Mouse (Mus musculus): ENCODE measurements around the gene Tada2a. TPM values are rescaled to one million over a fixed set of nuclear protein-coding genes. Genes with fewer than 3 reads are reported as not detected.
A peak's percentile ranks its signal among the peaks of the same experiment; 100 is the strongest.

The Tada2a gene
- 31.6 and 32.4 TPM in 2 replicates for polyA plus RNA-seq (2015; fragmentation: Nextera tagmentation; extraction: Ambion mirVana)

DNA sequence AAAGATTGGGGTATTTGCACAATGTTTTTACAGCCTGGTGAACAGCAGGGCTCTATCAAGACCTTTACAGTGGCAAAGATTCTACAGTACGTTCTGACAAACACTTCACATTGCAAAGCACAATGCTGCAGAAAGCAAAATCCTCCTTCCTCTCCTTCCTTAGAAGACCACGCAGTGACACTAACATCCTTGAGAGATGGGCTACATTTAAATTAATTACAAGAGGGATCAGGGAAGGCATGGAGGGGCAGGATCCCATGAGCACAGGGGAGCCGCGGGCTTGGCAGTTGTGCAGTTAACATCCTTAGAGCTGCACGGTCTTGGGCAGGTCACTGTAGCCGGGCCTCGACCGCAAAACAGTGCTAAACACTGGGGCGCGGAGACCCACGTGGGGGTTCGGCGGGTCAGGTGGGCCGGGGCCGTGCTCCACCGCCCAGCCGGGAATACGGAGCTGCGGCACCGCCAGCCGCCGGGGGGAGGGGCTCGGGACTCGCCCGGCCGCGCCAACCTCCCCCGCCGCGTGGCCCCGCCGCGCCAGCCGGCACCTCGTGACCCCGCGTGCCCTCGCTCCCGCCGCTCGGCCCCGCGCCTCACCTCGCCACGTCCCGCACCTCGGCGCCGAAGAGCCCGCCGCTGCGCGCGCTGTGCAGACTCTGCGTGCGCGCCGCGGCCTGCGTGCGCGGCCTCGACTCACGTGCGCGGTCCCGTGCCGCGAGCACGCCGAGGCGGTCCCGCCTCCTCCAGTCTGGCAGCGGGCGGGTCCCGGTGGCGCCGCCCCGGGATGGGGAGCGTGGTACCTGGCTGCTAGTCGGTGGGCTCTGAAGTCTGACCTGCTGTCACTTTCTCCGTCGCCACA, at the start of gene Tada2a, which contains the start of gene Acaca:
Gene Tada2a, minus strand, starts transcription at position 658 of the 856 bp plus-strand sequence.
Gene Acaca, plus strand, starts transcription at position 730 of the 856 bp plus-strand sequence.
- Histone ChIP-seq H3K9ac (ENCODE audit: low read length) (peak within 1 kb of the TSS; percentile 89), H3K4me3 (ENCODE audit: low read length) (peak within 1 kb of the TSS; percentile 73), H3K27me3 (ENCODE audit: control insufficient read depth, insufficient read depth, low read depth, low read length) (no peaks in the 10 kb centered on the region), H3K36me3 (ENCODE audit: control insufficient read depth, insufficient read depth, low read length) (peaks cover 12% of the 10 kb centered on the region), H3K4me1 (replicated peaks; ENCODE audit: control insufficient read depth, insufficient read depth, low read length) (peaks cover 6% of the 10 kb centered on the region; the same call in 1 of the 2 replicates), H3K27ac (ENCODE audit: low read length) (peak within 1 kb of the TSS; percentile 34; the same call in 1 of the 2 replicates), H3K9me3 (ENCODE audit: control insufficient read depth, low read length) (no peaks in the 10 kb centered on the region), H3K4me2 (ENCODE audit: low read depth, low read length) (peak within 1 kb of the TSS; percentile 72)
- WGBS, result under 1% methylated on average over 55 of the region's 83 CpGs
- ATAC-seq (ENCODE audit: low read depth), result peak; percentile 94

DNA sequence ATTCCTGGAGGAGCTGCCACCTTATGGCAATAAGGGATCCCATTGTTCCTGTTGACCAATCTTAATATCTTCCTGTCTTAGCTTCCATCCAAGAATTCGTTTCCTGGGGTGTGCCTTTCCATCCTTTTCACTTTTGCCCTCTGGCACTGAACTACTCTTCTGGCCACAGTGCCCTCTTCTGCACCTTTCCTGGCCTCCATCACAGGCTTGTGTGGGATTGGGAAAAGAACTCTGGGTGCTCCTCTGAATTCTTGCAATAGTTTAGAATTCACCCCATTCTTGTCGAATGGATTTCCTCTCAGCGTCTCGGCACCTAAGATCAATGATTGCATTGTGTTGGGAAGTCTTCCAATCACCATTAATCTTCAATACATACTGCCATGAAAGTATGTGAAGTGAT, 49.2 kb upstream of the Tada2a start:
- peak overlapping the region; percentile 91 for H3K4me3 ChIP-seq (ENCODE audit: low read length)
- H3K4me2 ChIP-seq (ENCODE audit: low read depth, low read length), result peak overlapping the region; percentile 84
- H3K9ac ChIP-seq (ENCODE audit: low read length), result peak overlapping the region; percentile 8; the same call in 1 of the 2 replicates
- peaks cover 14% of the 10 kb centered on the region for H3K4me1 ChIP-seq (replicated peaks; ENCODE audit: control insufficient read depth, insufficient read depth, low read length)
- H3K36me3 ChIP-seq (ENCODE audit: control insufficient read depth, insufficient read depth, low read length), result no peaks in the 10 kb centered on the region
- H3K27me3 ChIP-seq (ENCODE audit: control insufficient read depth, insufficient read depth, low read depth, low read length), result no peaks in the 10 kb centered on the region
- H3K9me3 ChIP-seq (ENCODE audit: control insufficient read depth, low read length), result no peaks in the 10 kb centered on the region
- no peak overlapping the region for H3K27ac ChIP-seq (ENCODE audit: low read length)
- ATAC-seq (ENCODE audit: low read depth), result no peak
- WGBS, result 17% methylated on average over 4 of the region's 4 CpGs

DNA sequence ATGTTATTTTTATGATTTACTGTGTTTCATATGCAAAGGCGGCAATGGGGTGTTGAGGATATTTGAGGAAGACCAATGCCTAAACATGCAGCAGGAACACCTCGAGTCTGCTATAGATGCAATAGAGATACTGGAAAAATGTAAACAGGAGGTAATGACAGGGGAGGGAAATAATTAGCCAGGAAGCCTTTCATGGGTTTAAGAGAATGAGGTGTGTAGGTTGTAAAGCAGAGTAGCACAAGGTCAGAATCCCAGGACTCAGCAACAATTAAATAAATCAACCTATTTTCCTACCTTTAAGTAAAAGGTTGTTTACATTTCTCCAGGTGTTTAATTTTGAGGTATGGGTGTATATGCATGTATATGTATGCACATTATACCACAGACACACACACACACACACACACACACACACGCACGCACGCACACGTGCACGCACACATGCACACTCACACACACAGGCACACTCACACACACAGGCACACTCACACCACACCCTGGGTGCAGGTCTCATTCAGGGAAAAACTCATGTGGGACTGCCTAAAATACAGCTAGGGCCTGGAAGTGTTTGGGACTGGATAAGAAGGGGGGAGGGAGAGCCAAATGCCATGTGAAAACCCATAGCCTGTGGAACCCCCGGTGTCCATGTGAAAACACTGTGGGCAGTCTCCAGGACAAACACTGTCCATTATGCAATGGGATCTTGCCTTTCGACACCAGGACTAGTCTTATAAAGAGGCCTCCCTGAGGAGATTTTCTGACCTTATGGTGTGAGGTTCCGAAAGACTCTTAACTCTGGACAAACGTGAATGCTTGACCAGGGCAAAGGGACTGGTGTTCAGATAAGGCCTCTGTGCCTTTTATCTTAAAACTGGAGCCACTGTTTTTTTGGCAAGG, 43.4 kb upstream of the Tada2a start:
- WGBS, result 65% methylated on average over 11 of the region's 11 CpGs
- Histone ChIP-seq H3K4me3 (ENCODE audit: low read length) (no peak overlapping the region), H3K27ac (ENCODE audit: low read length) (no peak overlapping the region), H3K4me2 (ENCODE audit: low read depth, low read length) (no peak overlapping the region), H3K9me3 (ENCODE audit: control insufficient read depth, low read length) (no peaks in the 10 kb centered on the region), H3K4me1 (replicated peaks; ENCODE audit: control insufficient read depth, insufficient read depth, low read length) (no peaks in the 10 kb centered on the region), H3K36me3 (ENCODE audit: control insufficient read depth, insufficient read depth, low read length) (no peaks in the 10 kb centered on the region), H3K9ac (ENCODE audit: low read length) (no peak overlapping the region), H3K27me3 (ENCODE audit: control insufficient read depth, insufficient read depth, low read depth, low read length) (no peaks in the 10 kb centered on the region)
- no peak for ATAC-seq (ENCODE audit: low read depth)

DNA sequence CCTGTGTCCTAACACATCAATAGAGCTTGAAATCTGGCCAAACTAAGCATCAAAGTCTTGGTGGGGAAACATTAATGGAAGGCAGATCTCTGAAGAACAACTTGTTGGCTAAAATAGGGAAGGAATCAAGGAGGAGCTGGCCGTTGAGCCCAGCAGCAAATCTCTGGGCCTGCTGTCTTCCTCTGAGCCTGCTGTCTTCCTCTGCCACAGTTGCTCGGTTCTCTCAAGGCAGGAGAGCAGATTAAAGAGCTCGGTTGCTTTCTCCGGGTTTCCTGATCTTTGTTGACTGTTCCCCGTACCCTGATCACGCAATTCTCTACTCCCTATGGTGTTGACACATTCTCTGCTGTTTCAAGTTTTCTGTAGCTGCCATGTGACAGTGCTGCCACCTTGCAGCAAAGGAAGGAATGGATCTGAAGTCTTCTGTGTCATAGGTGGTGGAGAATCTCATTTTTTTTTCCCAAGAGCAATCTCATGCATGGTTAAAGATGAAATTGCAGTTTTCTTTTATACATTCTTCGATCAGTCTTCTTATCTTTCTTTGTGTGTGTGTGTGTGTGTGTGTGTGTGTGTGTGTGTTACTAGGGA, 39.4 kb upstream of the Tada2a start:
- WGBS, result 19% methylated on average over 7 of the region's 7 CpGs
- no peak overlapping the region for H3K27ac ChIP-seq (ENCODE audit: low read length)
- H3K9me3 ChIP-seq (ENCODE audit: control insufficient read depth, low read length), result no peaks in the 10 kb centered on the region
- no peaks in the 10 kb centered on the region for H3K36me3 ChIP-seq (ENCODE audit: control insufficient read depth, insufficient read depth, low read length)
- no peak overlapping the region for H3K4me3 ChIP-seq (ENCODE audit: low read length)
- peak overlapping the region; percentile 42 for H3K4me2 ChIP-seq (ENCODE audit: low read depth, low read length)
- ATAC-seq (ENCODE audit: low read depth), result peak; percentile 67; the same call in 1 of the 2 replicates
- no peaks in the 10 kb centered on the region for H3K27me3 ChIP-seq (ENCODE audit: control insufficient read depth, insufficient read depth, low read depth, low read length)
- peak overlapping the region; percentile 50; the same call in 1 of the 2 replicates for H3K9ac ChIP-seq (ENCODE audit: low read length)
- H3K4me1 ChIP-seq (replicated peaks; ENCODE audit: control insufficient read depth, insufficient read depth, low read length), result no peaks in the 10 kb centered on the region

DNA sequence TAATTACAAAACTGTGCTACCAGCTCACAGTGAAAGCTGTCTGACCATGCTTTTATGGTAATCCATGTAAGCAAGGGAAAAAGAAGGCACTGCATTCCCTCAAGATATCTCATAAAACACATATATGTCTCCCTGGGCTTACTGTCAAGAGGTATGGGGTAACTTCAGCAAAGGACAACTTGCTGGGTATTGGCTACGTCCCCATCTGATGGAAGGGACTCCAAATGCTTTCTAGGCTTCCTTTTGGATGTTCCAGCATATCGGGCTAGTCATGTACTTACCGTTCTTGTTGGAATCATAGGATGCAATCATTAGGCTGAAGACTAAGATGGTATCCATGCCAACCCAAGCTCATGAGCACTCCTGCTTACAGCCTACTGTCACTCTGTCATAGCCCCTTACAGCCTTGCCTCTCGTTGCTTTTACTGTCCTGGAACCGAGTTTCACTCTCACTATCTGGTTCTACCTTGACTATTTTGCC, 37.7 kb upstream of the Tada2a start, which contains the start of gene Gm11437:
Gene Gm11437, minus strand, starts transcription at position 431 of the 481 bp plus-strand sequence.
- no peak for ATAC-seq (ENCODE audit: low read depth)
- no peak within 1 kb of the TSS for H3K27ac ChIP-seq (ENCODE audit: low read length)
- H3K9ac ChIP-seq (ENCODE audit: low read length), result no peak within 1 kb of the TSS
- no peaks in the 10 kb centered on the region for H3K27me3 ChIP-seq (ENCODE audit: control insufficient read depth, insufficient read depth, low read depth, low read length)
- H3K36me3 ChIP-seq (ENCODE audit: control insufficient read depth, insufficient read depth, low read length), result no peaks in the 10 kb centered on the region
- H3K4me2 ChIP-seq (ENCODE audit: low read depth, low read length), result no peak within 1 kb of the TSS
- no peak within 1 kb of the TSS for H3K4me3 ChIP-seq (ENCODE audit: low read length)
- no peaks in the 10 kb centered on the region for H3K4me1 ChIP-seq (replicated peaks; ENCODE audit: control insufficient read depth, insufficient read depth, low read length)
- H3K9me3 ChIP-seq (ENCODE audit: control insufficient read depth, low read length), result no peaks in the 10 kb centered on the region
- 81% methylated on average over 5 of the region's 5 CpGs for WGBS

DNA sequence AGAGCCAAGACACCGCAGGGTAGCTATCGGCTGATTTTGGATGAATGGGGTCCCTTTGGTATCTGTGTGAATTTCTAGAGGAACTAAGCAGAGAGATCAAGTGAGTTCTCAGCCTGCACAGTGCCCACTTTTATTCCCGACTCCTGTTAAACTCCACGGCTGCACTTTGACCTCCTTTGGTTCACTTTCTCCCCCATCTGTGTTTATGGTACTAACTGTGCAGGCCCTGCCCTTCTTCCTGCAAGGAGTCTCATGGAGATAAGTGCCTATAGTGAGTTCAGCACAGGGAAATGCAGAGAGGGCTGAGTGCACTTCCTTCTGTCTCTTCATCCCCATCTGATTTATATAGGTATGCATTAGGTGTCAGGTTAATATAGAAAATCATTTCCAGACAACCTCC, 35.2 kb upstream of the Tada2a start:
- WGBS, result 49% methylated on average over 4 of the region's 4 CpGs
- ATAC-seq (ENCODE audit: low read depth), result no peak
- Histone ChIP-seq H3K36me3 (ENCODE audit: control insufficient read depth, insufficient read depth, low read length) (no peaks in the 10 kb centered on the region), H3K4me1 (replicated peaks; ENCODE audit: control insufficient read depth, insufficient read depth, low read length) (no peaks in the 10 kb centered on the region), H3K9me3 (ENCODE audit: control insufficient read depth, low read length) (no peaks in the 10 kb centered on the region), H3K27ac (ENCODE audit: low read length) (no peak overlapping the region), H3K4me3 (ENCODE audit: low read length) (no peak overlapping the region), H3K9ac (ENCODE audit: low read length) (no peak overlapping the region), H3K4me2 (ENCODE audit: low read depth, low read length) (no peak overlapping the region), H3K27me3 (ENCODE audit: control insufficient read depth, insufficient read depth, low read depth, low read length) (no peaks in the 10 kb centered on the region)

DNA sequence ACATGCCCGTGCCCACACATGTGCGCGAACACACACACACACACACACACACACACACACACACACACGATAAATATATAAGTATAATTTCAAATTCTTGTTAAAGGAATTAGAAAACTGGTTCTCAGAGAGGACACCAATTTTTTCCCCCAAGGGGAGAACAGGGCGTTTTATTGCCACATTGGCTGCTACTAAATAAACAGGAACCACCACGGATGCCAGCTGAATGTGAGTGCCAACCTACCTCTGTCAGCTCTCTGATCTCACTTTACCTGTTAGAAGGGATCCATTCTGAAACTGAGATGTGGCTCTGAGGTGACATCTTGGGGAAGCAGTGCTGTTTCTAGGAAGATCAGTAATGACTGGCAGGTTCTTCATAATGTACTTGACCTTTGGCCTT, 34.7 kb upstream of the Tada2a start:
- Histone ChIP-seq H3K27me3 (ENCODE audit: control insufficient read depth, insufficient read depth, low read depth, low read length) (no peaks in the 10 kb centered on the region), H3K9me3 (ENCODE audit: control insufficient read depth, low read length) (no peaks in the 10 kb centered on the region), H3K4me3 (ENCODE audit: low read length) (no peak overlapping the region), H3K27ac (ENCODE audit: low read length) (no peak overlapping the region), H3K4me2 (ENCODE audit: low read depth, low read length) (no peak overlapping the region), H3K9ac (ENCODE audit: low read length) (no peak overlapping the region), H3K4me1 (replicated peaks; ENCODE audit: control insufficient read depth, insufficient read depth, low read length) (no peaks in the 10 kb centered on the region), H3K36me3 (ENCODE audit: control insufficient read depth, insufficient read depth, low read length) (no peaks in the 10 kb centered on the region)
- 79% methylated on average over 6 of the region's 6 CpGs for WGBS
- no peak for ATAC-seq (ENCODE audit: low read depth)

DNA sequence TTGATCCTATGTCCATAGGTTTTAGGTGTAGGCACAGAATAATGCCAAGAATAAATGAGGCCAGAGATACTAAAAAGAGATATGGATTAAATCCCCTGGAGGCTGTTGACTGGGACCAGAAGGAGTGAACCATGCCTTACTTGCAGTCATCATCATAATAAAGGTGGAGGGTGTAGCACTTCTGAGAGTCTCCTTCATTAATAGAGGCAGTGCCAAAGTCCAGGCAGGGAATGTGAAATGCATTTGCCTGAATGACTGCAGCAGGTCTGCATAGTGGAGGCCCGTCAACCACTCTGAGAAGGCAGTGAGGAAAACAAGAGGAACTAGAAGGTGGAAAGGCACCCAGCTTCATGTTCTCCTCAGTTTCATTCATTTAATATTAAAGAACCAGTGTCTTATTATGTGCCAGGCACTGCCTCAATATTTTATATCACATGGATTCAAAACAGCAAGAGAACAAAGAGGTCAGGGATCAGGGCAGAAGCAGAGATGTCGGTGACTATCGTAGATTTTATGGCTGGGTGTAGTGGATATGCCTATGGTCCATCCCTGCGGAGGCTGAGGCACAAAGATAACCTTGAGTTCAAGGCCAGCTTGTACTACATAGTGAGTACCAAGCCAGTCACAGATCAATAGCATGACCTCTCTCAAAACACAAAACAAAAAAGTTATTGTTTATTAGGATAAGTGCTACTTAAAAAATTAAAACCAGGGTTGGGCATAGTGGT, 27.3 kb upstream of the Tada2a start:
- ATAC-seq (ENCODE audit: low read depth), result no peak
- no peak overlapping the region for H3K4me3 ChIP-seq (ENCODE audit: low read length)
- 88% methylated on average over 4 of the region's 4 CpGs for WGBS

More for the DNA sequence above, 27.3 kb upstream of the Tada2a start:
- Histone ChIP-seq H3K4me1 (replicated peaks; ENCODE audit: control insufficient read depth, insufficient read depth, low read length) (no peaks in the 10 kb centered on the region), H3K27ac (ENCODE audit: low read length) (no peak overlapping the region), H3K27me3 (ENCODE audit: control insufficient read depth, insufficient read depth, low read depth, low read length) (no peaks in the 10 kb centered on the region), H3K36me3 (ENCODE audit: control insufficient read depth, insufficient read depth, low read length) (no peaks in the 10 kb centered on the region), H3K9ac (ENCODE audit: low read length) (no peak overlapping the region), H3K4me2 (ENCODE audit: low read depth, low read length) (no peak overlapping the region), H3K9me3 (ENCODE audit: control insufficient read depth, low read length) (no peaks in the 10 kb centered on the region)
